Comparison of ENCODE assay signal across 19 mouse cellular contexts in genomic region chr5:18055323-18055722, GRCm38 (mm10).
A peak's percentile ranks its signal among the peaks of the same experiment; 100 is the strongest.
DNase-seq lines count a peak whose midpoint lies in the region; ATAC-seq lines count a peak whose summit lies in the region.
"Had no signal": no experiment of that assay in that cellular context is flagged by ENCODE, and none has a peak within 500 bp of the region (broad histone marks: within the 10 kb centered on the region; RNA-seq: fewer than 3 reads in every experiment).

No protein-coding gene starts in this region.

- no peak overlapping the region for H3K9ac ChIP-seq in hindbrain, embryonic 11.5 days (ENCODE audit: low read depth, low read length)
- no peak overlapping the region for H3K9ac ChIP-seq in hindbrain, embryonic 16.5 days (ENCODE audit: low read depth, low read length)
- H3K9ac ChIP-seq: embryonic facial prominence, embryonic 12.5 days; forebrain, postnatal 0 days had no signal

- H3K4me2 ChIP-seq in hindbrain, embryonic 11.5 days (replicated peaks; ENCODE audit: low read depth, low read length), result no peak overlapping the region
- H3K4me2 ChIP-seq in hindbrain, embryonic 16.5 days (ENCODE audit: low read length), result no peak overlapping the region
- H3K4me2 ChIP-seq: embryonic facial prominence, embryonic 12.5 days; heart, embryonic 11.5 days; liver, embryonic 11.5 days had no signal

- H3K27ac ChIP-seq in hindbrain, embryonic 11.5 days (ENCODE audit: low read depth, low read length), result no peak overlapping the region
- H3K27ac ChIP-seq in hindbrain, embryonic 16.5 days (ENCODE audit: low read depth, low read length), result no peak overlapping the region
- no peak overlapping the region for H3K27ac ChIP-seq in forebrain, embryonic 10.5 days
- H3K27ac ChIP-seq: embryonic facial prominence, embryonic 12.5 days had no signal

- H3K27me3 ChIP-seq in hindbrain, embryonic 11.5 days (ENCODE audit: control insufficient read depth, insufficient read depth, low read length), result no peaks in the 10 kb centered on the region
- H3K27me3 ChIP-seq in hindbrain, embryonic 16.5 days (replicated peaks; ENCODE audit: control insufficient read depth, insufficient read depth, low read length), result no peaks in the 10 kb centered on the region
- H3K27me3 ChIP-seq in forebrain, embryonic 10.5 days (ENCODE audit: poor library complexity, severe bottlenecking), result no peaks in the 10 kb centered on the region
- H3K27me3 ChIP-seq: embryonic facial prominence, embryonic 12.5 days; megakaryocyte, embryonic 14.5 days had no signal

- WGBS in hindbrain, embryonic 11.5 days, result 54% methylated on average over 2 of the region's 2 CpGs
- WGBS in hindbrain, embryonic 16.5 days, result 47% methylated on average over 2 of the region's 2 CpGs
- 80% methylated on average over 2 of the region's 2 CpGs for WGBS in forebrain, embryonic 10.5 days

- H3K36me3 ChIP-seq in hindbrain, embryonic 11.5 days (ENCODE audit: control insufficient read depth, insufficient read depth, low read length), result no peaks in the 10 kb centered on the region
- H3K36me3 ChIP-seq in hindbrain, embryonic 16.5 days (ENCODE audit: control insufficient read depth, insufficient read depth, low read length), result no peaks in the 10 kb centered on the region
- no peaks in the 10 kb centered on the region for H3K36me3 ChIP-seq in forebrain, embryonic 10.5 days (replicated peaks)
- H3K36me3 ChIP-seq: embryonic facial prominence, embryonic 12.5 days had no signal

- H3K9me3 ChIP-seq in hindbrain, embryonic 11.5 days (ENCODE audit: control insufficient read depth, low read length), result no peaks in the 10 kb centered on the region
- no peaks in the 10 kb centered on the region for H3K9me3 ChIP-seq in hindbrain, embryonic 16.5 days (ENCODE audit: control insufficient read depth, low read length)
- H3K9me3 ChIP-seq in forebrain, embryonic 10.5 days, result no peaks in the 10 kb centered on the region
- H3K9me3 ChIP-seq: embryonic facial prominence, embryonic 12.5 days; megakaryocyte, embryonic 14.5 days had no signal

- no peaks in the 10 kb centered on the region for H3K4me1 ChIP-seq in hindbrain, embryonic 11.5 days (replicated peaks; ENCODE audit: control insufficient read depth, insufficient read depth, low read length)
- H3K4me1 ChIP-seq in hindbrain, embryonic 16.5 days (ENCODE audit: control insufficient read depth, insufficient read depth, low read depth, low read length), result no peaks in the 10 kb centered on the region
- H3K4me1 ChIP-seq in forebrain, embryonic 10.5 days, result no peaks in the 10 kb centered on the region
- H3K4me1 ChIP-seq: embryonic facial prominence, embryonic 12.5 days; megakaryocyte, embryonic 14.5 days had no signal

- no peak overlapping the region for H3K4me3 ChIP-seq in hindbrain, embryonic 11.5 days (ENCODE audit: low read depth, low read length)
- H3K4me3 ChIP-seq in hindbrain, embryonic 16.5 days (ENCODE audit: low read length), result no peak overlapping the region
- no peak overlapping the region for H3K4me3 ChIP-seq in forebrain, embryonic 10.5 days
- H3K4me3 ChIP-seq: embryonic facial prominence, embryonic 12.5 days; megakaryocyte, embryonic 14.5 days had no signal

- peak; percentile 25 for DNase-seq in hindbrain, embryonic 11.5 days (ENCODE audit: low spot score)
- peak; percentile 31 for DNase-seq in brain, adult 2 months (ENCODE audit: low read depth, low spot score)
- DNase-seq in mesoderm, embryonic 11.5 days (ENCODE audit: low read depth, low spot score), result peak; percentile 10
- DNase-seq in retina, embryonic 14.5 days (ENCODE audit: low spot score), result peak; percentile 36
- DNase-seq in forebrain, embryonic 10.5 days (ENCODE audit: extremely low spot score, low spot score), result no peak
- DNase-seq in layer of hippocampus, postnatal 25 days (ENCODE audit: extremely low spot score in 1 of 2, low spot score in 1 of 2), result no peak
- DNase-seq: cerebellum, adult 8-10 months; forebrain, postnatal 0 days; heart, postnatal 10 days; kidney, adult 9 months; kidney, postnatal 36 days; layer of hippocampus, adult 9-11 months; lung, adult 18-20 months; thymus, postnatal 25 days had no signal

- ATAC-seq in hindbrain, embryonic 11.5 days (ENCODE audit: low FRiP score), result peak; percentile 78
- no peak for ATAC-seq in hindbrain, embryonic 16.5 days
- ATAC-seq: forebrain, postnatal 0 days had no signal

Comparison
In these comparisons a context has a peak if more than half of its experiments do, and no peak if none do; other contexts are left out.
1. DNase-seq: peak in hindbrain, embryonic 11.5 days (single experiment), brain, adult 2 months (single experiment), mesoderm, embryonic 11.5 days (single experiment) and retina, embryonic 14.5 days (single experiment); none in forebrain, embryonic 10.5 days (single experiment) and layer of hippocampus, postnatal 25 days (0 of 2).